Mouse (Mus musculus) adrenal gland, adult (tissue): ENCODE measurements around the gene Lims1.

Experiments used
- DNase-seq, 2 experiments: peaks; one replicate each; pipeline ENCODE4 v3.0.0; 2022 to 2023; ENCODE audit warnings: low spot score in 1 of 2; ENCODE audit not compliant: inconsistent age in 2 of 2

The Lims1 gene

GRCm38 (mm10) chr10:58382621-58383101, 59.4 kb downstream of the Lims1 start:
- no peak for DNase-seq

- DNase-seq, result peak in 1 of 2 experiments; percentile 56
Observed at GRCm38 (mm10) chr10:58383282-58383681, 60.0 kb downstream of the Lims1 start.

GRCm38 (mm10) chr10:58383761-58384160, 60.5 kb downstream of the Lims1 start:
- no peak for DNase-seq

- no peak for DNase-seq
Observed at GRCm38 (mm10) chr10:58385629-58386028, 62.4 kb downstream of the Lims1 start.

- DNase-seq, result no peak
Observed at GRCm38 (mm10) chr10:58386997-58387396, 63.7 kb downstream of the Lims1 start.

GRCm38 (mm10) chr10:58388648-58389047, 65.4 kb downstream of the Lims1 start:
- DNase-seq, result no peak

GRCm38 (mm10) chr10:58389151-58389550, 65.9 kb downstream of the Lims1 start:
- no peak for DNase-seq

- no peak for DNase-seq
Observed at GRCm38 (mm10) chr10:58392435-58392834, 69.2 kb downstream of the Lims1 start.

- peak in 1 of 2 experiments; percentile 42 for DNase-seq
Observed at GRCm38 (mm10) chr10:58393026-58394014, 70.1 kb downstream of the Lims1 start.

GRCm38 (mm10) chr10:58394170-58394569, 70.9 kb downstream of the Lims1 start:
- DNase-seq, result peak; percentile 87 to 94

- no peak for DNase-seq
Observed at GRCm38 (mm10) chr10:58395315-58395714, 72.0 kb downstream of the Lims1 start.

GRCm38 (mm10) chr10:58395723-58396122, 72.5 kb downstream of the Lims1 start:
- no peak for DNase-seq

GRCm38 (mm10) chr10:58396600-58396999, 73.3 kb downstream of the Lims1 start:
- peak; percentile 29 to 72 for DNase-seq

- DNase-seq, result no peak
Observed at GRCm38 (mm10) chr10:58398941-58399340, 75.7 kb downstream of the Lims1 start.

- DNase-seq, result peak in 1 of 2 experiments; percentile 60
Observed at GRCm38 (mm10) chr10:58401838-58402237, 78.6 kb downstream of the Lims1 start.

GRCm38 (mm10) chr10:58404639-58405038, 81.4 kb downstream of the Lims1 start:
- no peak for DNase-seq

- DNase-seq, result peak in 1 of 2 experiments; percentile 57
Observed at GRCm38 (mm10) chr10:58405285-58405948, 82.2 kb downstream of the Lims1 start.

- peak in 1 of 2 experiments; percentile 72 for DNase-seq
Observed at GRCm38 (mm10) chr10:58405949-58406305, 82.7 kb downstream of the Lims1 start.

- DNase-seq, result no peak
Observed at GRCm38 (mm10) chr10:58412331-58412730, 89.1 kb downstream of the Lims1 start.

GRCm38 (mm10) chr10:58412852-58413251, 89.6 kb downstream of the Lims1 start:
- no peak for DNase-seq

- DNase-seq, result no peak
Observed at GRCm38 (mm10) chr10:58416702-58417101, 93.4 kb downstream of the Lims1 start.
